Mouse (Mus musculus) splenic B cell, adult 2 months (primary cell): ENCODE measurements around the gene Rbpj.

ENCODE experiments used
- DNase-seq: peaks from one replicate; pipeline ENCODE4 v3.0.0-alpha.2; 2011; ENCODE audit warnings: low read depth, low spot score
- H3K27me3 ChIP-seq: 2 replicates; pipeline ENCODE4 v1.6.1; 2012; ENCODE audit warnings: mild to moderate bottlenecking, low read length, moderate library complexity, mixed read lengths; ENCODE audit not compliant: control insufficient read depth, poor library complexity, insufficient read depth, severe bottlenecking
- H3K36me3 ChIP-seq: 2 replicates; pipeline ENCODE4 v1.6.1; 2012; ENCODE audit warnings: mild to moderate bottlenecking, low read length, moderate library complexity, mixed read lengths; ENCODE audit not compliant: control insufficient read depth, poor library complexity, insufficient read depth, severe bottlenecking

The Rbpj gene

GRCm38 (mm10) chr5:53455459-53455858, 10.5 kb upstream of the Rbpj start:
- no peaks in the 10 kb centered on the region for H3K36me3 ChIP-seq
- DNase-seq = no peak

GRCm38 (mm10) chr5:53460196-53460595, 5.8 kb upstream of the Rbpj start:
- Histone ChIP-seq H3K36me3 (no peaks in the 10 kb centered on the region), H3K27me3 (no peaks in the 10 kb centered on the region)
- no peak for DNase-seq

More at GRCm38 (mm10) chr5:53455459-53455858, 10.5 kb upstream of the Rbpj start:
- no peaks in the 10 kb centered on the region for H3K27me3 ChIP-seq

- Histone ChIP-seq H3K27me3 (no peaks in the 10 kb centered on the region), H3K36me3 (no peaks in the 10 kb centered on the region)
- DNase-seq = no peak
These were observed 2.6 kb upstream of the Rbpj start for GRCm38 (mm10) chr5:53463098-53464018.

GRCm38 (mm10) chr5:53466422-53467333, 726 bp downstream of the Rbpj start:
- Histone ChIP-seq H3K36me3 (no peaks in the 10 kb centered on the region), H3K27me3 (no peaks in the 10 kb centered on the region)
- DNase-seq = no peak

- Histone ChIP-seq H3K36me3 (no peaks in the 10 kb centered on the region), H3K27me3 (no peaks in the 10 kb centered on the region)
- DNase-seq = no peak
These were observed 1.6 kb downstream of the Rbpj start for GRCm38 (mm10) chr5:53467602-53468001.

- no peaks in the 10 kb centered on the region for H3K27me3 ChIP-seq
- H3K36me3 ChIP-seq = no peaks in the 10 kb centered on the region
- DNase-seq = no peak
These were observed 2.4 kb downstream of the Rbpj start for GRCm38 (mm10) chr5:53468366-53468765.

GRCm38 (mm10) chr5:53469098-53469776, 3.3 kb downstream of the Rbpj start:
- DNase-seq = no peak
- no peaks in the 10 kb centered on the region for H3K27me3 ChIP-seq

GRCm38 (mm10) chr5:53469777-53470131, 3.8 kb downstream of the Rbpj start:
- H3K36me3 ChIP-seq = no peaks in the 10 kb centered on the region
- no peak for DNase-seq
- no peaks in the 10 kb centered on the region for H3K27me3 ChIP-seq

More at GRCm38 (mm10) chr5:53469098-53469776, 3.3 kb downstream of the Rbpj start:
- no peaks in the 10 kb centered on the region for H3K36me3 ChIP-seq

GRCm38 (mm10) chr5:53470141-53471079, 4.5 kb downstream of the Rbpj start:
- H3K36me3 ChIP-seq = no peaks in the 10 kb centered on the region
- H3K27me3 ChIP-seq = no peaks in the 10 kb centered on the region
- no peak for DNase-seq

GRCm38 (mm10) chr5:53472485-53472884, 6.5 kb downstream of the Rbpj start:
- no peak for DNase-seq
- Histone ChIP-seq H3K27me3 (no peaks in the 10 kb centered on the region), H3K36me3 (no peaks in the 10 kb centered on the region)

GRCm38 (mm10) chr5:53479161-53479560, 13.2 kb downstream of the Rbpj start:
- no peak for DNase-seq
- Histone ChIP-seq H3K27me3 (no peaks in the 10 kb centered on the region), H3K36me3 (no peaks in the 10 kb centered on the region)

GRCm38 (mm10) chr5:53479891-53480290, 13.9 kb downstream of the Rbpj start:
- Histone ChIP-seq H3K27me3 (no peaks in the 10 kb centered on the region), H3K36me3 (no peaks in the 10 kb centered on the region)
- DNase-seq = no peak

GRCm38 (mm10) chr5:53481021-53481420, 15.1 kb downstream of the Rbpj start:
- H3K27me3 ChIP-seq = no peaks in the 10 kb centered on the region
- no peak for DNase-seq
- no peaks in the 10 kb centered on the region for H3K36me3 ChIP-seq
